Mouse (Mus musculus): Measurements from ENCODE around the gene Ttc25.

Gene Ttc25

GRCm38 (mm10) chr11:100548141-100548540, 2.7 kb downstream of the Ttc25 start:
- POLR2A ChIA-PET: interaction anchor here (0.6 to 19.8 kb wide), 12 partner anchors 8 to 460 kb away, joined by 3 to 280 read pairs (median 4); partner anchors contain the start of gene Acly (in 3 of the 4)
- CTCF ChIA-PET: interaction anchor here in 1 of 4 experiments (0.9 kb wide), 1 partner anchor 21 kb away, joined by 3 read pairs; no protein-coding TSS in a partner anchor

GRCm38 (mm10) chr11:100549466-100549865, 4.1 kb downstream of the Ttc25 start:
- ChIA-PET POLR2A (interaction anchor here in 2 of 4 experiments (1.9 to 19.8 kb wide), 2 partner anchors 15 to 25 kb away, joined by 9 to 280 read pairs; partner anchors contain the start of gene Acly (in 1 of the 2)), CTCF (no interaction called here)

- POLR2A ChIA-PET: interaction anchor here (0.6 to 19.8 kb wide), 14 partner anchors 9 to 808 kb away, joined by 3 to 280 read pairs (median 3); partner anchors contain the start of genes Acly (in 3 of the 4) and Hspb9 (in 1 of the 4)
- CTCF ChIA-PET: interaction anchor here in 1 of 4 experiments (0.5 kb wide), 1 partner anchor 588 kb away, joined by 4 read pairs; no protein-coding TSS in a partner anchor
Observed at GRCm38 (mm10) chr11:100550101-100550500, 4.7 kb downstream of the Ttc25 start.

- ChIA-PET POLR2A (interaction anchor here in 3 of 4 experiments (0.8 to 4.7 kb wide), 13 partner anchors 8 to 233 kb away, joined by 3 to 59 read pairs (median 4); partner anchors contain the start of genes Acly (in 1 of the 3), Eif1 (in 1 of the 3), Jup (in 1 of the 3) and Nkiras2 (in 1 of the 3)), CTCF (interaction anchor here in 1 of 4 experiments (0.5 to 1.3 kb wide), 2 partner anchors 13 to 67 kb away, joined by 3 to 5 read pairs; no protein-coding TSS in a partner anchor)
Observed at GRCm38 (mm10) chr11:100552842-100553241, 7.4 kb downstream of the Ttc25 start.

GRCm38 (mm10) chr11:100555583-100555982, 10.2 kb downstream of the Ttc25 start:
- ChIA-PET POLR2A (interaction anchor here in 3 of 4 experiments (0.5 to 4.9 kb wide), 30 partner anchors 9 to 1717 kb away, joined by 3 to 59 read pairs (median 4); partner anchors contain the start of genes Acly (in 3 of the 3), Ttc25 (in 2 of the 3), Dnajc7 (in 1 of the 3) and Eif1 (in 1 of the 3)), CTCF (interaction anchor here (0.5 to 1.8 kb wide), 30 partner anchors 8 to 235 kb away, joined by 3 to 18 read pairs (median 4); partner anchors contain the start of genes Acly (in 3 of the 4), Dnajc7 (in 1 of the 4), Klhl10 (in 1 of the 4) and Nkiras2 (in 1 of the 4))

GRCm38 (mm10) chr11:100557563-100557962, 12.2 kb downstream of the Ttc25 start:
- CTCF ChIA-PET: interaction anchor here in 1 of 4 experiments (1.2 to 1.3 kb wide), 2 partner anchors 11 to 88 kb away, joined by 3 to 9 read pairs; no protein-coding TSS in a partner anchor
- POLR2A ChIA-PET: interaction anchor here in 3 of 4 experiments (0.6 to 4.9 kb wide), 16 partner anchors 12 to 238 kb away, joined by 3 to 31 read pairs (median 6); partner anchors contain the start of genes Acly (in 2 of the 3), Eif1 (in 2 of the 3), Ttc25 (in 2 of the 3) and Klhl11 (in 1 of the 3)

GRCm38 (mm10) chr11:100559476-100559875, 14.1 kb downstream of the Ttc25 start:
- ChIA-PET CTCF (interaction anchor here in 2 of 4 experiments (0.6 to 0.9 kb wide), 3 partner anchors 33 to 162 kb away, joined by 3 read pairs; partner anchors contain the start of gene Jup (in 1 of the 2)), POLR2A (interaction anchor here in 3 of 4 experiments (0.5 to 4.9 kb wide), 41 partner anchors 8 to 252 kb away, joined by 3 to 25 read pairs (median 4); partner anchors contain the start of genes Acly (in 3 of the 3), Ttc25 (in 3 of the 3), Klhl11 (in 2 of the 3) and Dnajc7 (in 1 of the 3))

- CTCF ChIA-PET: no interaction called here
- POLR2A ChIA-PET: interaction anchor here in 2 of 4 experiments (0.6 to 1.8 kb wide), 6 partner anchors 34 to 164 kb away, joined by 3 to 9 read pairs (median 3); partner anchors contain the start of genes Jup (in 2 of the 2), Acly (in 1 of the 2) and Nkiras2 (in 1 of the 2)
Observed at GRCm38 (mm10) chr11:100561748-100562147, 16.3 kb downstream of the Ttc25 start.

- ChIA-PET CTCF (interaction anchor here in 2 of 4 experiments (0.5 to 1.0 kb wide), 5 partner anchors 9 to 1223 kb away, joined by 3 to 7 read pairs (median 4); no protein-coding TSS in a partner anchor), POLR2A (interaction anchor here (0.6 to 2.3 kb wide), 23 partner anchors 9 to 245 kb away, joined by 3 to 14 read pairs (median 3); partner anchors contain the start of genes Acly (in 2 of the 4), Dnajc7 (in 1 of the 4), Eif1 (in 1 of the 4) and Hspb9 (in 1 of the 4))
Observed at GRCm38 (mm10) chr11:100564297-100564696, 18.9 kb downstream of the Ttc25 start.

GRCm38 (mm10) chr11:100564703-100565102, 19.3 kb downstream of the Ttc25 start:
- ChIA-PET CTCF (interaction anchor here in 1 of 4 experiments (0.7 kb wide), 2 partner anchors 109 to 195 kb away, joined by 3 to 4 read pairs; no protein-coding TSS in a partner anchor), POLR2A (interaction anchor here (0.6 to 2.3 kb wide), 18 partner anchors 9 to 245 kb away, joined by 3 to 14 read pairs (median 4); partner anchors contain the start of genes Acly (in 1 of the 4) and Eif1 (in 1 of the 4))

- ChIA-PET CTCF (interaction anchor here in 3 of 4 experiments (0.8 to 2.1 kb wide), 5 partner anchors 9 to 148 kb away, joined by 3 to 9 read pairs (median 4); no protein-coding TSS in a partner anchor), POLR2A (interaction anchor here in 2 of 4 experiments (0.6 to 2.2 kb wide), 6 partner anchors 9 to 219 kb away, joined by 3 to 9 read pairs (median 4); partner anchors contain the start of genes Acly (in 1 of the 2) and Nkiras2 (in 1 of the 2))
Observed at GRCm38 (mm10) chr11:100567229-100567628, 21.8 kb downstream of the Ttc25 start.

GRCm38 (mm10) chr11:100567815-100568245, 22.4 kb downstream of the Ttc25 start:
- ChIA-PET CTCF (interaction anchor here (0.6 to 2.1 kb wide), 10 partner anchors 10 to 1016 kb away, joined by 3 to 9 read pairs (median 4); partner anchors contain the start of gene Acly (in 1 of the 4)), POLR2A (interaction anchor here in 3 of 4 experiments (0.6 to 1.6 kb wide), 12 partner anchors 8 to 175 kb away, joined by 3 to 6 read pairs (median 3); partner anchors contain the start of genes Acly (in 3 of the 3), Dhx58 (in 1 of the 3) and Klhl11 (in 1 of the 3))

- ChIA-PET CTCF (interaction anchor here in 3 of 4 experiments (1.0 to 2.1 kb wide), 8 partner anchors 11 to 177 kb away, joined by 3 to 9 read pairs (median 4); partner anchors contain the start of gene Acly (in 1 of the 3)), POLR2A (interaction anchor here in 3 of 4 experiments (0.7 to 1.6 kb wide), 9 partner anchors 9 to 193 kb away, joined by 3 to 5 read pairs (median 3); partner anchors contain the start of genes Acly (in 3 of the 3), Dhx58 (in 1 of the 3) and Klhl11 (in 1 of the 3))
Observed at GRCm38 (mm10) chr11:100568692-100569091, 23.3 kb downstream of the Ttc25 start.

- ChIA-PET CTCF (interaction anchor here in 3 of 4 experiments (0.6 to 1.7 kb wide), 5 partner anchors 11 to 175 kb away, joined by 3 to 4 read pairs (median 3); no protein-coding TSS in a partner anchor), POLR2A (interaction anchor here in 3 of 4 experiments (0.7 to 1.7 kb wide), 7 partner anchors 10 to 194 kb away, joined by 3 to 7 read pairs (median 3); partner anchors contain the start of gene Acly (in 2 of the 3))
Observed at GRCm38 (mm10) chr11:100569789-100570188, 24.4 kb downstream of the Ttc25 start.

GRCm38 (mm10) chr11:100570430-100571201, 25.2 kb downstream of the Ttc25 start:
- ChIA-PET POLR2A (interaction anchor here in 2 of 4 experiments (1.3 to 1.7 kb wide), 3 partner anchors 11 to 128 kb away, joined by 3 to 7 read pairs (median 4); partner anchors contain the start of gene Acly (in 1 of the 2)), CTCF (interaction anchor here in 1 of 4 experiments (0.6 to 1.7 kb wide), 2 partner anchors 117 to 175 kb away, joined by 3 to 4 read pairs; no protein-coding TSS in a partner anchor)

- ChIA-PET POLR2A (interaction anchor here in 2 of 4 experiments (0.6 to 1.1 kb wide), 2 partner anchors 43 to 1969 kb away, joined by 5 read pairs; partner anchors contain the start of gene Acly (in 1 of the 2)), CTCF (no interaction called here)
Observed at GRCm38 (mm10) chr11:100571202-100571567, 25.8 kb downstream of the Ttc25 start.

- POLR2A ChIA-PET: no interaction called here
- CTCF ChIA-PET: no interaction called here
Observed at GRCm38 (mm10) chr11:100574188-100574587, 28.8 kb downstream of the Ttc25 start.

Data from embryonic stem cell, embryonic (primary cell).